Mouse (Mus musculus) forebrain, embryonic 13.5 days (tissue): ENCODE results near the gene Map4k4. TPM values are rescaled to one million over a fixed set of nuclear protein-coding genes. Genes with fewer than 3 reads are reported as not detected.

Experiments used
- ATAC-seq: fragments of 200-750 bp; cut with Nextera tagmentation; 2 replicates; pipeline ENCODE4 v1.8.0; 2017
- H3K27ac ChIP-seq: fragments of 300-500 bp; sonication (generic); 2 replicates; pipeline ENCODE4 v1.5.1; 2015; ENCODE audit warnings: inconsistent platforms, mild to moderate bottlenecking, moderate library complexity
- H3K27me3 ChIP-seq: fragments of 300-500 bp; sonication (generic); 2 replicates; pipeline ENCODE4 v1.6.1; 2015; ENCODE audit warnings: mild to moderate bottlenecking, inconsistent platforms
- H3K36me3 ChIP-seq: fragments of 300-500 bp; sonication (generic); 2 replicates; pipeline ENCODE4 v1.6.1; 2015; ENCODE audit warnings: mild to moderate bottlenecking, inconsistent platforms; ENCODE audit not compliant: poor library complexity, severe bottlenecking
- H3K4me1 ChIP-seq: fragments of 300-500 bp; sonication (generic); 2 replicates; pipeline ENCODE4 v1.6.1; 2015; ENCODE audit warnings: inconsistent platforms
- H3K4me2 ChIP-seq: fragments of 300-500 bp; sonication (generic); 2 replicates; pipeline ENCODE4 v1.6.1; 2015; ENCODE audit warnings: inconsistent platforms, mild to moderate bottlenecking, moderate library complexity
- H3K4me3 ChIP-seq: fragments of 300-500 bp; sonication (generic); 2 replicates; pipeline ENCODE4 v1.5.1; 2015; ENCODE audit warnings: mild to moderate bottlenecking, inconsistent platforms
- H3K9ac ChIP-seq: fragments of 300-500 bp; sonication (generic); 2 replicates; pipeline ENCODE4 v1.6.1; 2015; ENCODE audit warnings: mild to moderate bottlenecking, inconsistent platforms
- H3K9me3 ChIP-seq: fragments of 300-500 bp; sonication (generic); replicated peaks from 2 replicates; pipeline ENCODE4 v1.6.1; 2016; ENCODE audit warnings: inconsistent platforms
- WGBS: fragments of 180-500 bp; shearing (Covaris S2); methylation state at CpG from one replicate; pipeline ENCODE4 v1.1.7; 2015; 5-methylcytosine and 5-hydroxymethylcytosine counted together
- polyA plus RNA-seq: library from polyadenylated mRNA; unstranded; fragments of >200 nt; fragmentation: Nextera tagmentation; extraction: Ambion mirVana; gene quantifications from 2 replicates; pipeline ENCODE4 v1.2.1, GENCODE M21; 2015

The Map4k4 gene
- polyA plus RNA-seq, 1 experiment from 2014 or later, result 49.9 TPM

DNA sequence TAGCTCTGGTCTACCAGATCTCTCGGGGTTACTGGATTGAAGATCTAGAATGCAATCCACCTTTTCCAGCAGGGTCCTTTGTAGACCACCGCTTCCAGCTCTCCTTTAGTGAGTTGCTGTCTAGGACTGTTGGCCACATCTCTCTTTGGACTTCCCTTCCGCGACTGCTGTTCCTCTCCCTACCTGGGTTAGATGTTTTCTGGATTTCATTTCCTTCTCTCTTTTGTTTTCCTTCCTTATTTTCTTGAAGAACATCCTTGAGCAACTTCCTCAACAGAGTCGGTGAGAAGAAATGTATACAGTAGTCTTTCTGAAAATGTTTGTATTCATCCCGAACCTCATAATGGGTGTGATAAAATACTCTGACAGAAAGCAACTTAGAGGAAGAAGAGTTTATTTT is 137.1 kb downstream of the Map4k4 start:
- no peak for ATAC-seq
- Histone ChIP-seq H3K9me3 (no peaks in the 10 kb centered on the region), H3K27ac (no peak overlapping the region), H3K4me2 (no peak overlapping the region), H3K36me3 (no peaks in the 10 kb centered on the region), H3K27me3 (no peaks in the 10 kb centered on the region), H3K9ac (no peak overlapping the region), H3K4me1 (0 out of 2 replicates have a peak, but pooled peaks cover 3% of the 10 kb centered on the region), H3K4me3 (no peak overlapping the region)
- 96% methylated on average over 6 of the region's 6 CpGs for WGBS

DNA sequence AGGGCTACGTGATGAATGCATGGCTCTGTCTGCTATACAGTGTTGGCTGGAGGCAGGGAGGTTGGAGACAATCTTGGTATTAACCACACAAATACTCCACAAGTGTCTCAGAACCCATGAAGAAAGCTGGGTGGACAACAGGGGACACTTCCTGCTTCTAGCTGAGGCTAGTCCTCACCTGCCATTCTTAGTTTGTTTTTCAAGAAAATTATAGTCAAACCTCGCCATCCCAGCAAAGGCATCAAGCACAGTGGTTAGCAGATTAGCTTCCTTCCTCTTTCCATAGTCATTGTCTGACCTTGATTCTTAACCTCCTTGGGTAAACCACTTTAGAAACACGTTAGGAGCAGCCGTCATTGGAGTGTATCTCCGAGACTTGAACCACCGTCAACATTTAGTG is 145.0 kb downstream of the Map4k4 start:
- H3K36me3 ChIP-seq, result no peaks in the 10 kb centered on the region
- 90% methylated on average over 6 of the region's 6 CpGs for WGBS
- H3K4me3 ChIP-seq, result no peak overlapping the region
- no peak overlapping the region for H3K4me2 ChIP-seq
- H3K9me3 ChIP-seq, result no peaks in the 10 kb centered on the region
- no peak overlapping the region for H3K27ac ChIP-seq
- no peak for ATAC-seq
- H3K4me1 ChIP-seq, result no peaks in the 10 kb centered on the region
- no peaks in the 10 kb centered on the region for H3K27me3 ChIP-seq
- H3K9ac ChIP-seq, result no peak overlapping the region

DNA sequence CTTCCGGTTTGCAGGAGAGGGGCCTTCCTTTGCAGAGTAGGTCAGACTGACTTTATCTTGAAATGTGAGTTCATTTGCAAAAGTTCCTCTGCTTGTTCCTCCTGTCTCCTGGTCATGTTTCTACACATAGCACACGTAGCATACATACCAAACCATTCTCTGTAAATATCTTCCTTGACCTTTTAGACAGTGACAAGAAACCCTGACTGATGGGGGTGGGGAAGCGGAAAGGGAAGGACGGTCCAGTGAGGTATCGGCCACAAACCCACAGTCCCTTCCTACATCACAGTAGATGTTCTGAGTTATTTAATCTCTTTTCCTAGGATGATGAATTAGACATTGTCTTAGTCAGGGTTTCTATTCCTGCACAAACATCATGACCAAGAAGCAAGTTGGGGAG is 145.9 kb downstream of the Map4k4 start:
- H3K9me3 ChIP-seq, result no peaks in the 10 kb centered on the region
- H3K4me1 ChIP-seq, result no peaks in the 10 kb centered on the region
- H3K36me3 ChIP-seq, result no peaks in the 10 kb centered on the region
- no peaks in the 10 kb centered on the region for H3K27me3 ChIP-seq
- 86% methylated on average over 5 of the region's 5 CpGs for WGBS
- no peak overlapping the region for H3K4me3 ChIP-seq
- no peak overlapping the region for H3K27ac ChIP-seq
- no peak overlapping the region for H3K4me2 ChIP-seq
- no peak overlapping the region for H3K9ac ChIP-seq
- ATAC-seq, result no peak

DNA sequence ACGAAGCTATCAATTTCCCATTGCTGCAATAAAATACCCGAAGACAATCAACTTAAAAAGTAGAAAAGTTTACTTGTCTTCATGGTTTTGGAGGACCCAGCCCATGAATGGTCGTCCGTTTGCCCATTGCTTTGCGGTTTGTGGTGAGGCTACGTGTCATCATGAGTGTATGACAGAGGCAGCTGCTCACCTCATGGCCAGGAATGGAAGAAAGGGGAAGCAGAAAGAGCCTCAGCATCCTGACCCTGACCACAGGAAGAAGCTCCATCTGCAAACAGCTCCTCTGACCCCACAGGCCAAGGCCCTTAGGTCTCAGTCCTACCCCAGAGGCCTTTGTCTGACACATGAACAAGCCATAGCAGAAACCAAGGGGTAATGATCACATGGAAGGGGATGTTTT is 150.4 kb downstream of the Map4k4 start:
- no peaks in the 10 kb centered on the region for H3K4me1 ChIP-seq
- WGBS, result 95% methylated on average over 6 of the region's 6 CpGs
- H3K9me3 ChIP-seq, result no peaks in the 10 kb centered on the region
- no peak overlapping the region for H3K27ac ChIP-seq
- no peak overlapping the region for H3K4me2 ChIP-seq
- H3K27me3 ChIP-seq, result no peaks in the 10 kb centered on the region
- no peak overlapping the region for H3K9ac ChIP-seq
- no peak overlapping the region for H3K4me3 ChIP-seq
- H3K36me3 ChIP-seq, result no peaks in the 10 kb centered on the region
- no peak for ATAC-seq

DNA sequence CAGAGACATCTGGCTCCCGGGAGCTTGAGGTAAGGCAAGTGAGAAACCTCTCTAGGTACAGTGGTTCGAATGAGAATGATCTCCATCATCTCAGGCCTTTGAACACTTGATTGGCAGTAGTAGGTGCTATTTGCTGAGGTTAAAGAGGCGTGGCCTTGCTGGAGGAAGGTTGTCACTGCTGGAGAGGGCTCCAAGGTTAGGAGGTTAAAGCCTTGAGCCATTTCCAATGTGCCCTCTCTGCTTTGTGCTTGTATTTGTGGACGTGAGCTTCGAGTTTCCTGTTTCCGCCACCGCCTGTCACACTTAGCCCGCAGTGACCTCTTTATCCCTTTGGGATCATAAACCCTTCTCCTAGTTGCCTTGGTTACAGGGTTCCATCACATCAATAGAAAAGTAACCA is 151.4 kb downstream of the Map4k4 start:
- ATAC-seq, result no peak
- Histone ChIP-seq H3K9ac (no peak overlapping the region), H3K4me3 (no peak overlapping the region), H3K27ac (no peak overlapping the region), H3K4me2 (no peak overlapping the region), H3K36me3 (no peaks in the 10 kb centered on the region), H3K9me3 (no peaks in the 10 kb centered on the region), H3K27me3 (no peaks in the 10 kb centered on the region), H3K4me1 (no peaks in the 10 kb centered on the region)
- WGBS, result 74% methylated on average over 8 of the region's 8 CpGs

DNA sequence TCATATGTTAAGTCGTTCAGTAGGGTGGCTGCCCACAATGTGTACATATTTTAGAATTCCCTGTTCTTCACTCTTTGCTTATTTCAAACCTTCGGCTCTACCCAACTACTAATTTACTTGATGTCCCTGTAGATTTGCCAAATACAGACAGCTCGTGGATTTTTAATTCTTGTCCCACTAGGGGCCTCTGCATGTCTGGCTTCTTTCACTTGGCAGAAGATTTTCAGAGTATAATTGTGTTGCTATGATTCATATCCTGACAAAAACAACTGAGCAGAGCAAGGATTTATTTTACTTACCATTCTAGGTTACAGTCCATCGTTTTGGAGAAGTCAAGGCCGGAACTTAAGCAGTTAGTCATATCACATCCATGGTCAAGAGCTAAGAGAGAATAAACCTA is 152.4 kb downstream of the Map4k4 start:
- Histone ChIP-seq H3K9ac (no peak overlapping the region), H3K4me1 (no peaks in the 10 kb centered on the region), H3K27me3 (no peaks in the 10 kb centered on the region), H3K4me3 (no peak overlapping the region), H3K9me3 (no peaks in the 10 kb centered on the region), H3K36me3 (no peaks in the 10 kb centered on the region), H3K4me2 (no peak overlapping the region), H3K27ac (no peak overlapping the region)
- no peak for ATAC-seq
- WGBS, result 88% methylated on average over 5 of the region's 5 CpGs

DNA sequence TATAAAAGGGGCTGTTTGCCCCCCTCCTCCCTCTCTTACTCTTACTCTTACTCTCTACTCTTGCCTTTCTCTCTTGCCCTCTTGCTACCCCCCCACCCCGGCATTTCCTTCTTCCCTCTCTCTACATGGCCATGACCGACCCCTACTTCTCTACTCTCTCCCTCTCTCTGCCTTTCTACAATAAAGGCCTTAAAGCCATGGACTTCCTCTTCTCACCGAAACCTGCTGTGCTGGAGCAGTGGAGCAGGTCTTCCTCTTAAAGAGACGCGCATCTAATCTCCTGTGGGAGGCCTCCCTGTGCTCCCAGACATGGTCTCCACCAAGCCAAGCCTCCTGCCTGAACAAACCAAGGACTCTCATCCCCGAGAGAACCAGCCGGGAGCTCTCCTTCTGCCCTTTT is 154.3 kb downstream of the Map4k4 start:
- Histone ChIP-seq H3K4me2 (no peak overlapping the region), H3K36me3 (no peaks in the 10 kb centered on the region), H3K4me1 (no peaks in the 10 kb centered on the region), H3K27ac (no peak overlapping the region), H3K9ac (no peak overlapping the region), H3K4me3 (no peak overlapping the region), H3K9me3 (no peaks in the 10 kb centered on the region), H3K27me3 (no peaks in the 10 kb centered on the region)
- no peak for ATAC-seq
- 84% methylated on average over 7 of the region's 7 CpGs for WGBS

DNA sequence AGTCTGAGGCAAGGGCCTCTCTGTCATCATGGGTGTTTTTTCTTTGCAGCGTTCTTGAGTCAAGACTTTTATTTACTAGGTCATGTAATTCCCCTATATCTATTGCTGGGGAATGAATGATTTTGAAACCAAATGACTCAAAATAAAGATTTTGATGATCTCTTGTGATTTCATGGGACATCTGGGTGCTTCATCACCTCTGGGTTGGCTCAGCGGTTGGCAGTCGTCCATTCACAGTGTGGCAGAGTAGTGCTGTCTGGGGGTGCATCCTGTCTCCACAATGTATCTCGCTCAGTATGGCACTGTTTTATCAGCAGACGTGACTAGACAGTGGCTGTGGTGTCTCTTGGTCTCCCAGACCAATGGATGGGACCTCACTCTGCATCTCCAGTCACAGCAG is 155.2 kb downstream of the Map4k4 start:
- H3K4me1 ChIP-seq, result no peaks in the 10 kb centered on the region
- no peak overlapping the region for H3K4me3 ChIP-seq
- no peak for ATAC-seq
- no peaks in the 10 kb centered on the region for H3K27me3 ChIP-seq
- H3K36me3 ChIP-seq, result no peaks in the 10 kb centered on the region
- no peak overlapping the region for H3K27ac ChIP-seq
- H3K9ac ChIP-seq, result no peak overlapping the region
- WGBS, result 84% methylated on average over 5 of the region's 5 CpGs
- H3K4me2 ChIP-seq, result no peak overlapping the region
- H3K9me3 ChIP-seq, result no peaks in the 10 kb centered on the region

DNA sequence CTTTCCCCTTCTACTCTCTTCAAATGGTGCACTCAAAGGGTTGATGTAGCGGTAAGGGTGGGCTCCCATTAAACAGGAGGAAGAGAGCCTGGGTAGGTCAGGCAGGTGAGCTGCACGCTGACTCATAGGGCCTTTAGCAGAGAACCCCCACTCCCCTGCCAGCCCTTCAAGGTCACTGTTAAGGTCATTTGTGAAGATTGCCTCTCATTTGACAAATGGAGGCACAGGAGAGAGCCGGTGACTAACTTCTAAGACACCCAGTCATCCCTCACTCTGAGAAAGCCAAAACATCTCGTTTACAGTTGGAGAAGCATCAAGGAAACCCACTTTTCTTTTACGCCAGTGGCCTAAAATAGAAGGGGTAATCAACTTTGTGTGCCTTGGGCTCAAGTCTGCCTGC is 156.6 kb downstream of the Map4k4 start:
- Histone ChIP-seq H3K27me3 (no peaks in the 10 kb centered on the region), H3K4me3 (no peak overlapping the region), H3K9me3 (no peaks in the 10 kb centered on the region), H3K36me3 (no peaks in the 10 kb centered on the region), H3K9ac (no peak overlapping the region), H3K4me1 (no peaks in the 10 kb centered on the region), H3K4me2 (no peak overlapping the region), H3K27ac (no peak overlapping the region)
- 84% methylated on average over 5 of the region's 5 CpGs for WGBS
- ATAC-seq, result no peak

DNA sequence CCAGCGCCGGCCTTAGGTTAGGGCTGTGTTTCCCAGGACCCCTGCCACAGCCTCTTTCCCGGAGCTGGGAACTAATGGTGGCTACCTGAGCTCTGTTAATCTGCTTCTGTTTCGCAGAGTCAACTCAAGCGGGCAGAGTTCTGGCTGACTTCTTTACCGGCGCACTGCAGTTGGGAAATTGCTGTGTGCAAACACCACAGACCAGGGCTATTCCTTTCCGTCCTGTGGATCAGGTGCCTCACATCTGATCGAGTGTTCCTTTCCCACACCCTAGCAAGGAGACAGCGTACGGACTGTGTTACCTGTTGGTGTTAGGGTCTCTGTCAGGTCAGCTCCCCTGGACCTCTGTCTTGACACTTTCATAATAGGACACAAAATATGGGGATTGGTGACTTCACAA is 157.3 kb downstream of the Map4k4 start:
- H3K4me3 ChIP-seq, result no peak overlapping the region
- H3K27me3 ChIP-seq, result no peaks in the 10 kb centered on the region
- H3K4me2 ChIP-seq, result no peak overlapping the region
- no peak overlapping the region for H3K27ac ChIP-seq
- no peak overlapping the region for H3K9ac ChIP-seq
- no peak for ATAC-seq
- no peaks in the 10 kb centered on the region; the same call in 1 of the 2 replicates for H3K4me1 ChIP-seq
- H3K36me3 ChIP-seq, result no peaks in the 10 kb centered on the region
- no peaks in the 10 kb centered on the region for H3K9me3 ChIP-seq
- WGBS, result 49% methylated on average over 11 of the region's 11 CpGs

DNA sequence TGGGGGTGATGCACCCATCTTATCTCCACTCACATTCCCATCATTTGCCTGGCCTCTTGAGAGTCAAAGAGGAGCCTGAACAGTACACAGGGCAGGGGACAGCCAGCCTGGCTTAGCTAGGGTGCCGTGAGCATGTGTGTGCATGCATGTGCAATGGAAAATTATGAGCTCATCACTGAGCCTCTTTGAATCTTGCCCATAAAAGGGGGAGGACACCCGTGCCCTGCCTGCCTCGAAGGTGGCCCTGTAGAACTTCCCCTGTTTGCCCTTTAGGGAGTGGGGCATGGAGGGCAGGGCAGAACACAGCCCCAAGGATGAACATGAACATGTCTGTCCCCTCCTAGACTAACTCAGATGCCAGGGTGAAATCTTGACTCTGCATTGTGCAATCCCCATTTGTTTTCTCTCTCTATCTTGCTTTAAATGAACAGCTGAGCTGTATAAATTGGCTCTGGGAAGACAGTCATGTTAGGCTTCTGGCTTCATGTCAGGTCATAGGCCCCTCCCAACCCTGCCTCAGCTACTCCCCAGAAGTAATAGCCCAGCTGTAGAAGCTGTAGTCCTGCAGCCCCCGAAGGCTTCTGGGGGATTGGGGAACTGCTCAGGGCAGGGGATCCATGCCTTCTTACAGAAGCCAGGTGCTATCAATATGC is 158.5 kb downstream of the Map4k4 start:
- Histone ChIP-seq H3K36me3 (no peaks in the 10 kb centered on the region), H3K27ac (no peak overlapping the region), H3K27me3 (no peaks in the 10 kb centered on the region), H3K9me3 (no peaks in the 10 kb centered on the region), H3K4me1 (no peaks in the 10 kb centered on the region; the same call in 1 of the 2 replicates), H3K4me3 (no peak overlapping the region), H3K9ac (no peak overlapping the region), H3K4me2 (no peak overlapping the region)
- WGBS, result 84% methylated on average over 4 of the region's 4 CpGs
- no peak for ATAC-seq

DNA sequence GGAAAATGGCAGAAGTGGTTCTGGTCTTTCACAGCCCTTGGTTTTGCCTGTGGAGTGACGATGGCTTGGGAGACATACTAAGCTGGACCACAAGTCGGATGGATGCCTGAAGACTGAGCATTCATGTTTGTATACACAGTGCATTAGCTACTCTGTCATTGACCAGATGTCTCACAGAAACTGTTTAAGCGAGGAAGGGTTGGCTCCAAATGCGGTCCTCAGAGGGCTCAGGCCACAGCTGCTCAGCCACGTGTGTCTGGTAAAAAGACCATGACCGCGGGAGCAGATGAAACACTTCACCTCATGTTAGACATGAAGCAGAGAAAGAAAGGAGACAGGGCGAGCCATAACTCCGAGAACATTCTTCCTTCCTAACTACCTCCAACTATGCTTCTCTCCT is 160.6 kb downstream of the Map4k4 start:
- H3K4me3 ChIP-seq, result no peak overlapping the region
- no peak overlapping the region for H3K4me2 ChIP-seq
- H3K9me3 ChIP-seq, result no peaks in the 10 kb centered on the region
- no peak overlapping the region for H3K9ac ChIP-seq
- no peaks in the 10 kb centered on the region for H3K36me3 ChIP-seq
- H3K27ac ChIP-seq, result no peak overlapping the region
- no peaks in the 10 kb centered on the region; the same call in 1 of the 2 replicates for H3K4me1 ChIP-seq
- no peak for ATAC-seq
- WGBS, result 85% methylated on average over 9 of the region's 9 CpGs
- no peaks in the 10 kb centered on the region for H3K27me3 ChIP-seq

DNA sequence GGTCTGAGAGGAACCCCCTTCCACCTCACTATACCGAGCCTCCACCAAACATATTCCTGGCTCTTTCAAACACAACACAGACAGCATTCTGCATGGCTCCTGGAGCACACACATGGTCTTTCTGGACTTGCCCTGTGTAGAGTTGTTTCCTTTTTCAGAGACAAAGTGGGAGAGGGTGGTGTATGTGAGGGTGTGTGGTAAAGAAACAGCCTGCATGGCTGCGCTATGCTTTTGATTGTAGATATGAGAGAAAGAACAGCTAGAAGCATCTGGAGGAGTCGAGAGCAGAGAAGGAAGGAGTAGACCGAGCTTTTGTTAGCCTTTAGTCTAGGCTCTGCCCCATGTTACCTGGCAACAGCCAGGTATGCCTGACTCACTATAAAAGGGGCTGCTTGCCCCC is 162.7 kb downstream of the Map4k4 start:
- H3K36me3 ChIP-seq, result no peaks in the 10 kb centered on the region
- H3K4me1 ChIP-seq, result no peaks in the 10 kb centered on the region; the same call in 1 of the 2 replicates
- no peak overlapping the region for H3K4me2 ChIP-seq
- WGBS, result 56% methylated on average over 4 of the region's 4 CpGs
- H3K4me3 ChIP-seq, result no peak overlapping the region
- H3K27me3 ChIP-seq, result no peaks in the 10 kb centered on the region
- no peak overlapping the region for H3K9ac ChIP-seq
- H3K27ac ChIP-seq, result no peak overlapping the region
- no peak for ATAC-seq
- no peaks in the 10 kb centered on the region for H3K9me3 ChIP-seq
